Mouse (Mus musculus): Measurements from ENCODE around the gene Ndufa10.

DNA sequence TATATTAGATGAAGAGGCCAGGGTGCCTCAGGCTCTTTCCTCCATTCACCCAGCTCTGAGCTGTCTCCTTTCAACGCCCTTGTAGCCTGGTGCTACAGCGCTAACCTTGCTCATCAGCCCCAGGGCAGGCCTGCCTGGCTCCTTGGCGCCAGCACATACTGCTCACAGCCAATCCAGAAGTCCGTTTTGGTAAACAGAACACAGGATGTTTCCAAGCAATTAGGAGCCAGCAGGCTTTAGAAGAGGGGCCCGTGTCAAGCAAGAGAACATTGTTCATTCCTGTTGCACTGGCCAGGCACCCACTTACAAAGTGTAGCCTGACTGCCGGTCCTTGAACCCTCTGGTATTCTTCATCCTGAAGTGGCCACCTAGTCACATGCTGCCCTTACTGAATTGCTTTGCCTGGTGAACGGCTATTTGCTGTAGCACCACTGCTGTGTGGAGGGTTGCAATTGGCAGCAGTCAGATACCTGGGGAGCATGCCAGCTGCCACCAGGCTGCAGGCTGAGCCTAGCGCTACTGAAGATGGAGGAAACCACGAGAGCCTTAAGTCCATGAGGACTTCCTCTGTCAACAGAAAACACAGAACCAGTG, 35.9 kb downstream of the Ndufa10 start:
- TF ChIP-seq CTCF (IDR thresholded peaks at IDR 0.05; ENCODE audit: low read depth, low read length) (no peak), EP300 (IDR thresholded peaks at IDR 0.05; ENCODE audit: insufficient read depth, low read depth, low read length) (peak; percentile 68; the same call in 1 of the 2 replicates), POLR2A (IDR thresholded peaks at IDR 0.05; ENCODE audit: insufficient read depth, low read length) (no peak)
